Mouse (Mus musculus) stomach, embryonic 15.5 days (tissue): Measurements from ENCODE around the gene Ubl7. TPM values are rescaled to one million over a fixed set of nuclear protein-coding genes. Genes with fewer than 3 reads are reported as not detected.

Experiments used
- ATAC-seq: fragments of 200-750 bp; cut with Nextera tagmentation; 2 replicates; pipeline ENCODE4 v1.8.0; 2017; ENCODE audit warnings: low read depth, moderate number of reproducible peaks, moderate TSS enrichment; ENCODE audit not compliant: insufficient read depth, low FRiP score
- H3K27ac ChIP-seq: fragments of 300-500 bp; sonication (generic); 2 replicates; pipeline ENCODE4 v1.5.1; 2015; ENCODE audit warnings: mild to moderate bottlenecking, inconsistent platforms
- H3K27me3 ChIP-seq: fragments of 300-500 bp; sonication (generic); replicated peaks from 2 replicates; pipeline ENCODE4 v1.6.1; 2015; ENCODE audit warnings: inconsistent platforms
- H3K36me3 ChIP-seq: fragments of 300-500 bp; sonication (generic); 2 replicates; pipeline ENCODE4 v1.6.1; 2015; ENCODE audit warnings: inconsistent platforms
- H3K4me1 ChIP-seq: fragments of 300-500 bp; sonication (generic); 2 replicates; pipeline ENCODE4 v1.6.1; 2015; ENCODE audit warnings: inconsistent platforms
- H3K4me2 ChIP-seq: fragments of 300-500 bp; sonication (generic); 2 replicates; pipeline ENCODE4 v1.6.1; 2015; ENCODE audit warnings: mild to moderate bottlenecking, inconsistent platforms
- H3K4me3 ChIP-seq: fragments of 300-500 bp; sonication (generic); replicated peaks from 2 replicates; pipeline ENCODE4 v1.5.1; 2015; ENCODE audit warnings: inconsistent platforms
- H3K9ac ChIP-seq: fragments of 300-500 bp; sonication (generic); 2 replicates; pipeline ENCODE4 v1.6.1; 2015; ENCODE audit warnings: inconsistent platforms
- H3K9me3 ChIP-seq: fragments of 300-500 bp; sonication (generic); 2 replicates; pipeline ENCODE4 v1.6.1; 2016; ENCODE audit warnings: inconsistent platforms
- WGBS: fragments of 180-500 bp; shearing (Covaris S2); methylation state at CpG from one replicate; pipeline ENCODE4 v1.1.7; 2015; 5-methylcytosine and 5-hydroxymethylcytosine counted together
- polyA plus RNA-seq: library from polyadenylated mRNA; unstranded; fragments of >200 nt; fragmentation: Nextera tagmentation; extraction: Ambion mirVana; gene quantifications from 2 replicates; pipeline ENCODE4 v1.2.1, GENCODE M21; 2015

The Ubl7 gene
- polyA plus RNA-seq, 1 experiment from 2014 or later = 85.4 TPM

GRCm38 (mm10) chr9:57923046-57923445 is 12.3 kb downstream of the Ubl7 start:
- Histone ChIP-seq H3K4me2 (no peak overlapping the region), H3K9me3 (no peaks in the 10 kb centered on the region), H3K4me3 (no peak overlapping the region), H3K27ac (no peak overlapping the region), H3K9ac (no peak overlapping the region), H3K27me3 (no peaks in the 10 kb centered on the region), H3K4me1 (no peaks in the 10 kb centered on the region), H3K36me3 (peaks cover 40% of the 10 kb centered on the region)
- no peak for ATAC-seq
- 91% methylated on average over 3 of the region's 3 CpGs for WGBS

DNA sequence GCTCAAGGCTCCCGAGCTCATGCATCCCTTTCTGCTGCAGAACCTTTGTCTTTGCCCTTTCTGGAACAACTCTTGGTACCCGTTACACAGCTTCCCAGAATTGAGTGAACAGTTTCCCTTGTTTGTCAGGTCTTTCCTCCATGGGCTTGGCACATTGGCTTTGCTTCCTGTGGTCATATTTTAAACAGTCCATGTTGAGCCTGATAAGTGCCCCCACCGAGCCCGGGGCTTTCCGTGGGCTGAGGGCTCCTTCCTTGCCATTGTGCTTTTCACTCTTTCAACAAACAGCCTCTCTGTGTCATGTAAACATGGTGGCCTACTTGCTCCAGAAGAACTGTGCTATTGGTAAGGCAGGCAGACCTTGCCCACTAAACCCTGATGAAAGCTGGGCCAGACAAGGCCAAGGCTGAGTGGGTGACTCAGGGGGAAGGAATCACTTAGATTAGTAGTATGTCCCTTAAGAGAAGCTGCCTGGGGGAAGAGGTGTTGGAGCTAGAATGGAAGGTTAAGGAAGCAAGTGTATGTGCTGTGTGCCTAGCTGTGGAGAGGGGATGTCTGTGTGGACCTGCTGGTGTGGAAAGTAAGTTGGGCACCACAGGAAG is 20.5 kb downstream of the Ubl7 start:
- ATAC-seq = no peak
- 0 out of 2 replicates have a peak, but pooled peaks cover 14% of the 10 kb centered on the region for H3K36me3 ChIP-seq
- no peak overlapping the region for H3K27ac ChIP-seq
- H3K4me1 ChIP-seq = no peaks in the 10 kb centered on the region
- WGBS = 61% methylated on average over 5 of the region's 5 CpGs
- H3K9me3 ChIP-seq = no peaks in the 10 kb centered on the region
- no peaks in the 10 kb centered on the region for H3K27me3 ChIP-seq
- no peak overlapping the region for H3K4me3 ChIP-seq
- H3K9ac ChIP-seq = no peak overlapping the region
- H3K4me2 ChIP-seq = no peak overlapping the region

DNA sequence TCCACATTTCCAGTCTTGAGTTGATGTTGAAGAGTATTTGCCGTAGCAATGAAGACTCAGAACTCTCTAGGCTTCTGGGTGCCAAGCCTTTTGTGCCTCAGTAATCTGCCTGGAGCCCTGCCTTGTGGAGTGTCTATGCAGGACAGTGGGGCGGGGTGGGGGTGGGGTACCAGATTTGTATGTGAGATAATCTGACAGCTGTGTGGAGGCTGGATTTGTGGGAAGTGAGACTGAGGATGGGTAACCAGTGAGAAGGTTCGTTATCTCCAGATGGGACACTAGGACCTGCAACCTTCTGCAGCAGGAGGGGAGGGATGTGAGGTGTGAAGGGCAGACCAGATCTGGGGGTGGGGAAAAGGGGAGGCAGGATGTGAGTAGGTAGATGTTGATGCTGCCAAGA is 21.5 kb downstream of the Ubl7 start:
- Histone ChIP-seq H3K4me3 (no peak overlapping the region), H3K27ac (no peak overlapping the region), H3K4me1 (no peaks in the 10 kb centered on the region), H3K9me3 (no peaks in the 10 kb centered on the region), H3K4me2 (no peak overlapping the region), H3K9ac (no peak overlapping the region), H3K27me3 (no peaks in the 10 kb centered on the region), H3K36me3 (0 out of 2 replicates have a peak, but pooled peaks cover 14% of the 10 kb centered on the region)
- 70% methylated on average over 3 of the region's 3 CpGs for WGBS
- no peak for ATAC-seq

DNA sequence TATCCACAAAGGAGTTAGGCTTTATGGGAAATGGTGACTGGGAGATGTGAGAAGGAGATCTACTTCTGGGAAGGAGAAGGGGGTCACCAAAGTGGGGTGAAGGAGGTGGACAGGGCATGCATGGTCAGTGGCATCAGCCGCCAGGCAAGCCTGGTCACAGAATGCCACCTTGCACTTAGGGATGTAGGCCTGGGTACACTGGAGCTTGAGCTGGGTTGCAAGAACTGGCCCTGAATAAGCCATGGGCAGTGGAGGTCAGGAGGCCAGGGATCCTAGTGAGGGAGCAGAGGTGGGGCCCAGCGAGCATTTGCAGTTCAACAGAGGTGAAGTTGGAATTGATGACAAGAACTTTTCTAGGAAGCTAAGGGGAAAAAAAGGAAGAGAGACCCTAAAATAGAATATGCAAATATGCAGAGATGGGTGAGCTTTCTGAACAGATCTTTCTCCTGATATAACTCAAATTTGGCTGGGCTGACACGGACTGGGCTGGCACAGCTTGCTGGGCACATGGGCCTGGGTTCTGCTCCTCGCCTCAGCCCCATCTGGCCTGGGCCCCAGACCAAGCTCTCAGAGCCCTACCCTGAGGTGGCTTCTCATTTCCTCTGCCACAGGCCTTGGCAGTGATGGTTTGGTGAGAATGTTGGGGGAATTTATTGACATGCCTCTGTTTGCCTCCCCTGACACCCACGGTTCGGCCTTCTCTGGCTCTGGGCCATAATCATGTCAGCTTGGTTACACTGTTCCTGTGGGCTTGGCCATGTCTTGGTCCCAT is 22.2 kb downstream of the Ubl7 start:
- H3K9me3 ChIP-seq = no peaks in the 10 kb centered on the region
- H3K4me2 ChIP-seq = no peak overlapping the region
- H3K4me3 ChIP-seq = no peak overlapping the region
- H3K27ac ChIP-seq = no peak overlapping the region
- H3K4me1 ChIP-seq = no peaks in the 10 kb centered on the region
- ATAC-seq = no peak
- 0 out of 2 replicates have a peak, but pooled peaks cover 13% of the 10 kb centered on the region for H3K36me3 ChIP-seq
- peaks cover 3% of the 10 kb centered on the region; the same call in 1 of the 2 replicates for H3K27me3 ChIP-seq
- no peak overlapping the region for H3K9ac ChIP-seq
- 76% methylated on average over 6 of the region's 6 CpGs for WGBS

GRCm38 (mm10) chr9:57935683-57936437 is 25.1 kb downstream of the Ubl7 start:
- Histone ChIP-seq H3K4me3 (no peak overlapping the region), H3K9ac (no peak overlapping the region), H3K9me3 (no peaks in the 10 kb centered on the region), H3K4me1 (peaks cover 12% of the 10 kb centered on the region), H3K27me3 (peaks cover 27% of the 10 kb centered on the region), H3K4me2 (no peak overlapping the region), H3K27ac (no peak overlapping the region), H3K36me3 (no peaks in the 10 kb centered on the region)
- ATAC-seq = no peak; the same call in 1 of the 2 replicates
- WGBS = 30% methylated on average over 6 of the region's 6 CpGs

DNA sequence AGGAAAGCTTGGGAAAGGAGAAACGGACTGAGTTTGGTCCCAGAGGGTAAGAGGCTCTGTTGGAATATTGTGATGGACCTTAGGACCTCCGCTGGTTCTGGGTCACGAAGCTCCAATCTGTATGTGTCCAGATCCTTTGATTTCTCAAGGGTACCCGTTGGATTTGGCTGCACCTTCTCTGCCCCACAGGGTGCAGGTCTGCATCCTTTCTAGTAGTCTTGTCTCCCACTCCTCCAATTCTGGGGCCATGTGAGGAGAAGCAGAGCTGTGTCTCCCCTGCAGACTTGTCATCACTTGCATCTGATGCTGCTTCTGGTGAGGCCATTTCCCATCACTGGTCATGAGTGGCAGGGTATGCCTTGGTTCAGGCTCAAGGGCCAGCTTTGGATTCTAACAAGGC is 26.4 kb downstream of the Ubl7 start:
- Histone ChIP-seq H3K36me3 (no peaks in the 10 kb centered on the region), H3K9ac (no peak overlapping the region), H3K27ac (no peak overlapping the region), H3K9me3 (no peaks in the 10 kb centered on the region), H3K4me2 (no peak overlapping the region), H3K4me1 (peaks cover 18% of the 10 kb centered on the region), H3K4me3 (no peak overlapping the region), H3K27me3 (peaks cover 40% of the 10 kb centered on the region)
- ATAC-seq = no peak
- 82% methylated on average over 4 of the region's 4 CpGs for WGBS

DNA sequence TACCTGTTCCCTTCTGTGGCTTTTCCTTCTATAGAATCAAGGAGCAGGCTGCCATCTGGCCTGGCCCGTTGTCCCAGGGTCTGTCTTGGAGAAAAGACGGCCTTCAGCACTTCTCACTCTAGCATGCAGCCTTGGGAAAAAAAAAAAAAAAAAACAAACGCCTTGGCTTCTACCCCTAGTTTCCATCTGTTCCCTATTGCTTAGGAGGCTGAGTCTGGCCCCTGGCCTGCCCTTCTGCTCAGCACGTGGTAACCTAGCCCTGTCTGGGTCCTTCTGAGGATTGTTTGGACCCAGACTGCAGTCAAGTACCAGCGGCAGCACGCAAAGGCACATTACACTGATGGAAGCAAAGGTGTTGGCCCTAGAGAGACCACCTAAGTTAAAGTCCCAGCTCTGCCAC is 26.9 kb downstream of the Ubl7 start:
- Histone ChIP-seq H3K4me3 (no peak overlapping the region), H3K36me3 (no peaks in the 10 kb centered on the region), H3K9ac (no peak overlapping the region), H3K9me3 (no peaks in the 10 kb centered on the region), H3K4me2 (no peak overlapping the region), H3K4me1 (peaks cover 18% of the 10 kb centered on the region), H3K27me3 (peaks cover 45% of the 10 kb centered on the region), H3K27ac (no peak overlapping the region)
- WGBS = 57% methylated on average over 6 of the region's 6 CpGs
- no peak for ATAC-seq

DNA sequence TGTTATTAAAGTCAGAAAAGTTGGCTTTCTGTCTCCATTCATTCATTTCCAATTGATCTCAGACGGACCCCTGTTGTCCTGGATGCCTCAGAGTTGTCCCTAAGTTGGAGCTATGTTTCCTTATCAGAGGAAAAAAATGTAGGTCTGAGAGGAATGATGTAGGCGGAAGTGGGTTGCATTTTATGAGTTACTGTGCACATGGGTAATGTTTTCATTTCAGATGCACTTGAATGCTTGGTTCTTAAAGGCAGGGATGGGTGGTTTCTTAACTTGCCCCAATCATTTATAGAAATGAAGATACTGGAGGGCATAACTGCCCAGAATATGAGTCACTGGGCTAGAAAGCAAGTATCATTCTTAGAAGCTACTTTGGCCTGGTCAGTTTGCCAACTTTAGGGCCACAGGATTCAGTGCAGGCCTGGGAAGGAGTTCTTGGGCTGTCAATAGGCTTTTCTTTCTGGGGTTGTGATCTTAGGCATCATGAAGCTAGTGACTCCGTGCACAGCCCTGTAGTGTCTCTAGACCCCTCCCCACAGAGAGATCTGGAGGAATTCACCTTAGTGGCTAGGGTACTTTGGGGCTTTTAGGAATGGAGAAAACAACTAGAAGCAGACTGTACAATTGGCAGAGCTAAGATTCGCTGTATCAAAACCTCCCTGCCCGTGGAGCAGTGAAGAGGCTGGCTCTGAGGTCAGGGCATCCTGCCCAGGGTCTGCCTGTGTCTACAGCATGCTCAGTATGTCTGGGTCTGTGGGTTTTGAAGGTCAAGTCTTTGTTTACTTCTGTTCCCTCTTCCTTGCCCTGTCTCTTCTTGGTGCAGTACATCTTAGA is 27.7 kb downstream of the Ubl7 start:
- no peaks in the 10 kb centered on the region for H3K9me3 ChIP-seq
- no peak overlapping the region for H3K9ac ChIP-seq
- no peak overlapping the region for H3K27ac ChIP-seq
- H3K4me2 ChIP-seq = no peak overlapping the region
- H3K27me3 ChIP-seq = peaks cover 51% of the 10 kb centered on the region
- no peak for ATAC-seq
- no peaks in the 10 kb centered on the region for H3K36me3 ChIP-seq
- peaks cover 18% of the 10 kb centered on the region for H3K4me1 ChIP-seq
- WGBS = 73% methylated on average over 5 of the region's 5 CpGs
- no peak overlapping the region for H3K4me3 ChIP-seq

GRCm38 (mm10) chr9:57939431-57940348 is 28.9 kb downstream of the Ubl7 start, which contains the start of gene Sema7a:
Gene Sema7a, plus strand, starts transcription at chr9:57940112.
- no peak within 1 kb of the TSS for H3K27ac ChIP-seq
- peaks cover 18% of the 10 kb centered on the region for H3K4me1 ChIP-seq
- H3K4me2 ChIP-seq = peak within 1 kb of the TSS; percentile 100
- H3K36me3 ChIP-seq = no peaks in the 10 kb centered on the region
- H3K9ac ChIP-seq = peak within 1 kb of the TSS; percentile 46
- H3K9me3 ChIP-seq = no peaks in the 10 kb centered on the region
- peaks cover 51% of the 10 kb centered on the region for H3K27me3 ChIP-seq
- H3K4me3 ChIP-seq = peak within 1 kb of the TSS; percentile 74
- peak; percentile 77 for ATAC-seq
- 3% methylated on average over 47 of the region's 60 CpGs for WGBS

- H3K27ac ChIP-seq = no peak overlapping the region
- H3K9ac ChIP-seq = peak overlapping the region; percentile 46
- H3K9me3 ChIP-seq = no peaks in the 10 kb centered on the region
- H3K27me3 ChIP-seq = peaks cover 51% of the 10 kb centered on the region
- peak overlapping the region; percentile 74 for H3K4me3 ChIP-seq
- ATAC-seq = peak; percentile 9; the same call in 1 of the 2 replicates
- under 1% methylated on average over 44 of the region's 44 CpGs for WGBS
- peaks cover 18% of the 10 kb centered on the region for H3K4me1 ChIP-seq
- H3K36me3 ChIP-seq = no peaks in the 10 kb centered on the region
- H3K4me2 ChIP-seq = peak overlapping the region; percentile 100
These were observed 29.6 kb downstream of the Ubl7 start for GRCm38 (mm10) chr9:57940349-57940794.
